Mouse (Mus musculus): ENCODE data around the gene Obox2. TPM values are rescaled to one million over a fixed set of nuclear protein-coding genes. Genes with fewer than 3 reads are reported as not detected.

Obox2 gene
- not detected for polyA plus RNA-seq (2017; shearing (Covaris generic))

GRCm38 (mm10) chr7:15388421-15388998, at the start of gene Obox2, which contains the start of gene Obox1:
TSS of gene Obox2 (plus strand) at chr7:15388721.
TSS of gene Obox1 (plus strand) at chr7:15388948.

Other genes with a start within 250 kb of the Obox2 start
- gene Obox1, start 227 bp downstream of the Obox2 start, polyA plus RNA-seq (2017; shearing (Covaris generic)), result not detected

Measured in effector memory CD4-positive, alpha-beta T cell, adult 7 months (primary cell).